Mouse (Mus musculus) kidney, postnatal 36 days (tissue): Measurements from ENCODE around the gene 6030445D17Rik.
A peak's percentile ranks its signal among the peaks of the same experiment; 100 is the strongest.

Experiments
- DNase-seq, 2 experiments: peaks; one replicate each; pipeline ENCODE4 v3.0.0; 2021 to 2022; ENCODE audit warnings: mixed read lengths in 2 of 2

Gene 6030445D17Rik

GRCm38 (mm10) chr4:136461206-136461605 lies 844 bp upstream of the 6030445D17Rik start:
- no peak for DNase-seq

GRCm38 (mm10) chr4:136461761-136462085 lies 327 bp upstream of the 6030445D17Rik start:
- DNase-seq, result no peak

GRCm38 (mm10) chr4:136462839-136463178 lies 759 bp downstream of the 6030445D17Rik start:
- DNase-seq, result peak in 1 of 2 experiments; percentile 25

GRCm38 (mm10) chr4:136463436-136463835 lies 1.4 kb downstream of the 6030445D17Rik start:
- DNase-seq, result no peak

- DNase-seq, result peak; percentile 57 to 69
These were observed 4.2 kb downstream of the 6030445D17Rik start for GRCm38 (mm10) chr4:136466226-136466625.

GRCm38 (mm10) chr4:136468553-136469327 lies 6.7 kb downstream of the 6030445D17Rik start:
- DNase-seq, result no peak

- DNase-seq, result peak; percentile 95 to 96
These were observed 7.4 kb downstream of the 6030445D17Rik start, which contains the start of gene Luzp1 for GRCm38 (mm10) chr4:136469371-136469903. Gene Luzp1, plus strand, starts transcription at chr4:136469761.

- peak; percentile 62 to 66 for DNase-seq
These were observed 7.9 kb downstream of the 6030445D17Rik start for GRCm38 (mm10) chr4:136469941-136470346.

GRCm38 (mm10) chr4:136470347-136471071 lies 8.5 kb downstream of the 6030445D17Rik start:
- peak; percentile 29 to 75 for DNase-seq

GRCm38 (mm10) chr4:136476692-136477091 lies 14.6 kb downstream of the 6030445D17Rik start:
- no peak for DNase-seq

- no peak for DNase-seq
These were observed 24.5 kb downstream of the 6030445D17Rik start for GRCm38 (mm10) chr4:136486549-136486948.

- DNase-seq, result no peak
These were observed 33.9 kb downstream of the 6030445D17Rik start for GRCm38 (mm10) chr4:136495993-136496392.

- no peak for DNase-seq
These were observed 43.6 kb downstream of the 6030445D17Rik start for GRCm38 (mm10) chr4:136505426-136506215.

- peak; percentile 40 to 74 for DNase-seq
These were observed 47.8 kb downstream of the 6030445D17Rik start for GRCm38 (mm10) chr4:136509857-136510256.

- DNase-seq, result no peak
These were observed 49.7 kb downstream of the 6030445D17Rik start for GRCm38 (mm10) chr4:136511708-136512107.

- peak; percentile 13 to 26 for DNase-seq
These were observed 50.9 kb downstream of the 6030445D17Rik start for GRCm38 (mm10) chr4:136512905-136513304.
